Mouse (Mus musculus): Measurements from ENCODE around the gene Rab44.
A peak's percentile ranks its signal among the peaks of the same experiment; 100 is the strongest.

Gene Rab44

GRCm38 (mm10) chr17:29129341-29129740, 15.4 kb downstream of the Rab44 start:
- ATAC-seq (ENCODE audit: low TSS enrichment) = no peak

GRCm38 (mm10) chr17:29135066-29135465, 21.1 kb downstream of the Rab44 start:
- no peak for ATAC-seq (ENCODE audit: low TSS enrichment)

GRCm38 (mm10) chr17:29136236-29136635, 22.3 kb downstream of the Rab44 start:
- ATAC-seq (ENCODE audit: low TSS enrichment) = no peak

- no peak for ATAC-seq (ENCODE audit: low TSS enrichment)
Observed at GRCm38 (mm10) chr17:29137906-29138305, 24.0 kb downstream of the Rab44 start.

- no peak for ATAC-seq (ENCODE audit: low TSS enrichment)
Observed at GRCm38 (mm10) chr17:29141577-29141976, 27.6 kb downstream of the Rab44 start.

- ATAC-seq (ENCODE audit: low TSS enrichment) = no peak
Observed at GRCm38 (mm10) chr17:29143266-29143665, 29.3 kb downstream of the Rab44 start.

- no peak for ATAC-seq (ENCODE audit: low TSS enrichment)
Observed at GRCm38 (mm10) chr17:29145101-29145500, 31.2 kb downstream of the Rab44 start.

- no peak for ATAC-seq (ENCODE audit: low TSS enrichment)
Observed at GRCm38 (mm10) chr17:29147273-29147672, 33.3 kb downstream of the Rab44 start.

- no peak for ATAC-seq (ENCODE audit: low TSS enrichment)
Observed at GRCm38 (mm10) chr17:29147773-29148172, 33.8 kb downstream of the Rab44 start.

- ATAC-seq (ENCODE audit: low TSS enrichment) = no peak
Observed at GRCm38 (mm10) chr17:29149766-29150165, 35.8 kb downstream of the Rab44 start.

GRCm38 (mm10) chr17:29152547-29152946, 38.6 kb downstream of the Rab44 start:
- no peak for ATAC-seq (ENCODE audit: low TSS enrichment)

- ATAC-seq (ENCODE audit: low TSS enrichment) = no peak
Observed at GRCm38 (mm10) chr17:29154247-29154646, 40.3 kb downstream of the Rab44 start.

- peak; percentile 82 for ATAC-seq (ENCODE audit: low TSS enrichment)
Observed at GRCm38 (mm10) chr17:29155355-29156135, 41.6 kb downstream of the Rab44 start.

GRCm38 (mm10) chr17:29156396-29156795, 42.5 kb downstream of the Rab44 start:
- no peak for ATAC-seq (ENCODE audit: low TSS enrichment)

GRCm38 (mm10) chr17:29156866-29157265, 42.9 kb downstream of the Rab44 start:
- no peak for ATAC-seq (ENCODE audit: low TSS enrichment)

- ATAC-seq (ENCODE audit: low TSS enrichment) = no peak
Observed at GRCm38 (mm10) chr17:29158899-29159298, 45.0 kb downstream of the Rab44 start.

- ATAC-seq (ENCODE audit: low TSS enrichment) = no peak
Observed at GRCm38 (mm10) chr17:29159320-29159719, 45.4 kb downstream of the Rab44 start.

GRCm38 (mm10) chr17:29159743-29160455, 46.0 kb downstream of the Rab44 start:
- ATAC-seq (ENCODE audit: low TSS enrichment) = no peak

GRCm38 (mm10) chr17:29162334-29162733, 48.4 kb downstream of the Rab44 start:
- ATAC-seq (ENCODE audit: low TSS enrichment) = no peak

- ATAC-seq (ENCODE audit: low TSS enrichment) = no peak
Observed at GRCm38 (mm10) chr17:29164469-29165111, 50.6 kb downstream of the Rab44 start.

- ATAC-seq (ENCODE audit: low TSS enrichment) = no peak
Observed at GRCm38 (mm10) chr17:29165452-29165851, 51.5 kb downstream of the Rab44 start.

GRCm38 (mm10) chr17:29165967-29166578, 52.1 kb downstream of the Rab44 start:
- no peak for ATAC-seq (ENCODE audit: low TSS enrichment)
